Mouse (Mus musculus) heart, postnatal 10 days (tissue): ENCODE measurements around the gene Tnni2. TPM values are rescaled to one million over a fixed set of nuclear protein-coding genes. Genes with fewer than 3 reads are reported as not detected.

ENCODE experiments used
- DNase-seq, 2 experiments: peaks; one replicate each; pipeline ENCODE4 v3.0.0; 2021
- intact Hi-C: fragments of 180-260 bp; cut with DNase I; formaldehyde crosslinking; loops from one replicate; pipeline ENCODE4 v1.15.1; 2025
- total RNA-seq, 2 experiments: library from RNA; stranded (reverse); gene quantifications; 2 replicates each; pipeline ENCODE4 v1.2.3; 2021

Gene Tnni2
- total RNA-seq, 2 experiments from 2014 or later, result 1.9 to 4.3 TPM

DNA sequence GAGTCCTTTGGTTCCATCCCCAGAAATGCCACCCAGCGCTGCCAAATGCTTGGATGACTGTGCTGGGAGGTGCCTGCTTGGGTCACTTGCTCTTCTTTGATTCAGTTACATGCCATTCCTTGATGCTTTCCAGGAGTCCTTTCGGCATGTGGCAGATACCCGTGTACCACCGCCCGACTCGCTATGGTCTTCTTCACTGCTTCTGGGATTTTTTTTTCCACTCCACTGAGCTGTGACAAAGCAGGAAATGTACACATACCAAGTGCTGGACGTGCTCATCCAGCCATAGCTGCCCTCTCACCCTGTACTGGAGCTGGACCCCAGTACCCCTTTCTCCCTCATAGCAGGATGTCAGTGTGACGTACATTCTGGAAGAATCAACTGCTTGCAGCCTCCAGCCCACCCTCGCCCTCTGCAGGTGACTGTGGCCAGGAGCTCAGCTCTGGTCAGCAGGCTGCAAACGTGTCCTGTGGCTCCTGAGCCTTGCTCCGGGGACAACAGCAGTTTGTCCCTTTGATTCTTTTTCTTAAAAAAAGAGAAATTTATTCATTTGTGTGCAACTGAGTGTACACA lies 15.9 kb upstream of the Tnni2 start:
- intact Hi-C loops, result loop anchor here (2.0 kb wide), 1 partner anchor 91 kb away; no protein-coding TSS in a partner anchor
- DNase-seq, result peak; percentile 42 to 58

GRCm38 (mm10) chr7:142428213-142428612 lies 13.4 kb upstream of the Tnni2 start:
- peak; percentile 32 to 56 for DNase-seq
- intact Hi-C loops, result no loop called here

GRCm38 (mm10) chr7:142430160-142430678 lies 11.4 kb upstream of the Tnni2 start:
- intact Hi-C loops, result no loop called here
- peak; percentile 61 to 63 for DNase-seq

GRCm38 (mm10) chr7:142431106-142431505 lies 10.5 kb upstream of the Tnni2 start:
- no peak for DNase-seq
- intact Hi-C loops, result no loop called here

DNA sequence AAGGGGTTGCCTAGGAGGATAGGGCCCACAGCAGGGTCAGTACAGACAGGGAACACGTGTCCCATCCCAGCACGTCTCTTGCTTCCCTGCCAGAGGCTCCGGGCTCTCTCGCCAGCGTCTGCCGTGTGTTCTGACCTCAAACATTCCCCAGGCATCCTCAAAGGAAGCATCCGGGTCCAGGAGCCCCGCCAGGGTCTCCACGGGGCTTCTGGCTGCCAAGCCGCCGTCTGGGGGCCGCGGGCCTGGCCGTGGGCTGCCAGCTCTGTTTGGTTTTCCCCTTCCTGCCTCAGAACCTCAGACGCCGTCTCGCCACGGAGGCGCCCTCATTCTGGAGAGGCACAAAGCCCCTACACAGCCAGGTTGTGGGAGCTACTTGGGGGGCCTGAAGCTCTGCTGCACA lies 8.0 kb upstream of the Tnni2 start:
- intact Hi-C loops, result loop anchor here (1.0 to 2.0 kb wide), 3 partner anchors 16 to 239 kb away; no protein-coding TSS in a partner anchor
- DNase-seq, result no peak

- intact Hi-C loops, result loop anchor here (1.0 to 2.0 kb wide), 3 partner anchors 17 to 238 kb away; no protein-coding TSS in a partner anchor
- DNase-seq, result no peak
Measured at GRCm38 (mm10) chr7:142434137-142434865, 7.3 kb upstream of the Tnni2 start, which contains the start of gene Syt8. Syt8 (plus strand) TSS chr7:142434850.

- DNase-seq, result peak; percentile 80 to 86
- intact Hi-C loops, result loop anchor here (1.0 to 2.0 kb wide), 3 partner anchors 101 to 237 kb away; no protein-coding TSS in a partner anchor
Measured at GRCm38 (mm10) chr7:142435524-142435923, 6.1 kb upstream of the Tnni2 start.

DNA sequence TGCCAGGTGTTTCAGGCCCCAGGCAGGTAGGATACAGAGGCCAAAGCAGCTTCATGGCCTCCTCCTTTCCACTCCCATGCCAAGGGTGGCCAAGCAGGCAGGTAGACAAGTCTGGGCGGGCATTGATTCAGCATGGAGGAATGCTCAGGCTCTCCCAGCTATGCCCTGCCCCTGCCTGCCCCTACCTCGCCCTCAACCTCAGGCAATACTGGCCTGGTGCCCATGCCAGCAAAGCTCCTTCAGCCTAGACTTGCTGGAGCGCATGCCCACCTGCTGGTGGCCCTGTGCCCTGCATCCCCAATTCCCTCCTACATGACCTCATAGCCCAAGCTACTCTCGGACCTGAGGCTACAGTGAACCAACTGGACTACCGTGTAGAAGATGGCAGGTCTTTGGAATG lies 4.3 kb upstream of the Tnni2 start:
- DNase-seq, result no peak
- intact Hi-C loops, result no loop called here

GRCm38 (mm10) chr7:142439966-142440365 lies 1.6 kb upstream of the Tnni2 start:
- intact Hi-C loops, result loop anchor here (1.0 to 2.0 kb wide), 3 partner anchors 57 to 235 kb away; no protein-coding TSS in a partner anchor
- DNase-seq, result no peak

- peak; percentile 84 to 86 for DNase-seq
- intact Hi-C loops, result loop anchor here (1.0 to 2.0 kb wide), 3 partner anchors 57 to 234 kb away; no protein-coding TSS in a partner anchor
Measured at GRCm38 (mm10) chr7:142440657-142441114, 922 bp upstream of the Tnni2 start.

DNA sequence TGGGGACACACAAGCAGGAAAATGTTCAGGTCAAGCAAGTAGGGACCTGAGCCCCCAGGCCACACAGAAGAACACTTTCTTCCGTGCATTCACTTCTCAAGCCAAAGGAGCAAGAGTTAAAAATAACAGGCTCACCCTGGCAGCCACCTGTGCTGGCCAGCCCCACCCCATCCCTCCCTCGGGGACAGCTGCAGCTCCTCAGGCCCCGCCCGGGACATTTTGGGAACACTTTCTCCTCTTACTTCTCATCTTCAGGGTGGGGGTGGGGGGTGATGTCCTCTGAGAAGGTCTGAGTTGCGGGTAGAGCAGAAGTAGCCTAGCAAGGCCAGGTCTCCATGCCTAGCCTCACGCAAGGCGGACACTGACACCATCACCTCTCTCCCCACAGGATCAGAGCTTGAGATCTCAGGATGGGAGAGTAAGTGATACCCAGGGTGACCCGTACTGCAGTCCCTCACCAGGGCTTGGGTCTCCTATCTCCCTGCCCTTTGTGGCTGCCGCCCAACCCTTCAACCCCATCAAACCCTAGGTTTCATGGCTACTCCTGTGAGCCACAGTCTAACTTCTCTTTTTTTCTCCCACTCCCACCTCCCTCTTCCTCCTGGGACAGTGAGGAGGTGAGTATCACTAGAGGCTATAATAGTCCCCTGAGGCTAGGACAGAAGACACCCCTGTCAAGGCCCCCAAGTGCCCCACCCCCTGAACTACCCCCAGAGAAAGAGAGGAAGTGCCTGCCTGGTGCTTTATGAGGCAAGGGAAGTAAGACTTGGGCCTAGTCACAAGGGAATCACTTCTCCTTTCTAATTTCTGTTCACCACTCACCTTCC lies 686 bp downstream of the Tnni2 start:
- intact Hi-C loops, result no loop called here
- DNase-seq, result no peak

GRCm38 (mm10) chr7:142442908-142443420 lies 1.4 kb downstream of the Tnni2 start:
- DNase-seq, result no peak
- intact Hi-C loops, result no loop called here

DNA sequence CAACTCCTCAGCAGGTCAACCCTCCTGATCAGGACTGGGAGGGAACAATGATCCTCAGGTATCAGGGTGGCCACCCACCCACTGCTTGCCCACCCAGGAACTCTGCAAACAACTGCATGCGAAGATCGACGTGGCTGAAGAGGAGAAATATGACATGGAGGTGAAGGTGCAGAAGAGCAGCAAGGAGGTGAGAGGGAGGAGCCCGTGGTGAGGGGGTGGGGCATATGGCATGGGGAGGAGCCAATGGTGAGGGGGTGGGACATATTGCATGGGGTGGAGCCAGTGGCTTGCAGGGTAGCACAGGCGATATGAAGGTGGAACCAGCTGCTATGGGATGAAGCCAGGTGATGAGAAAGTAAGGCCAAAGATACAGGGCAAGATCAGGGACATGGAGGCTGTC lies 1.9 kb downstream of the Tnni2 start:
- DNase-seq, result no peak
- intact Hi-C loops, result no loop called here

GRCm38 (mm10) chr7:142444171-142444570 lies 2.6 kb downstream of the Tnni2 start:
- no peak for DNase-seq
- intact Hi-C loops, result no loop called here

GRCm38 (mm10) chr7:142445324-142445723 lies 3.7 kb downstream of the Tnni2 start:
- no peak for DNase-seq
- intact Hi-C loops, result no loop called here

GRCm38 (mm10) chr7:142446264-142446663 lies 4.7 kb downstream of the Tnni2 start:
- DNase-seq, result no peak
- intact Hi-C loops, result loop anchor here (2.0 kb wide), 1 partner anchor 29 kb away; no protein-coding TSS in a partner anchor

GRCm38 (mm10) chr7:142449038-142449617 lies 7.5 kb downstream of the Tnni2 start:
- intact Hi-C loops, result no loop called here
- DNase-seq, result no peak

GRCm38 (mm10) chr7:142454706-142455105 lies 13.1 kb downstream of the Tnni2 start:
- DNase-seq, result no peak
- intact Hi-C loops, result no loop called here

- intact Hi-C loops, result no loop called here
- DNase-seq, result no peak
Measured at GRCm38 (mm10) chr7:142455251-142455650, 13.6 kb downstream of the Tnni2 start.

GRCm38 (mm10) chr7:142456806-142457205 lies 15.2 kb downstream of the Tnni2 start:
- DNase-seq, result peak; percentile 32 to 36
- intact Hi-C loops, result no loop called here
